Mouse (Mus musculus) macrophage (primary cell): ENCODE data around the gene Bpifb3. TPM values are rescaled to one million over a fixed set of nuclear protein-coding genes. Genes with fewer than 3 reads are reported as not detected.

Experiments used
- H3K27ac ChIP-seq: fragments of 350-480 bp; formaldehyde crosslinking; 2 replicates; pipeline ENCODE4 v1.9.0; 2021
- H3K36me3 ChIP-seq: fragments of 350-480 bp; formaldehyde crosslinking; 2 replicates; pipeline ENCODE4 v1.9.0; 2021; ENCODE audit errors: inconsistent target
- H3K4me3 ChIP-seq: fragments of 350-480 bp; formaldehyde crosslinking; 2 replicates; pipeline ENCODE4 v1.9.0; 2021; ENCODE audit errors: inconsistent target
- H3K79me2 ChIP-seq: fragments of 350-480 bp; formaldehyde crosslinking; 2 replicates; pipeline ENCODE4 v1.9.0; 2021; ENCODE audit errors: inconsistent target
- WGBS: methylation state at CpG from one replicate; pipeline ENCODE4 v1.1.7; 2026; ENCODE audit warnings: inconsistent platforms; ENCODE audit not compliant: missing documents; 5-methylcytosine and 5-hydroxymethylcytosine counted together
- polyA plus RNA-seq: library from polyadenylated mRNA; stranded (reverse); fragments of 250-400 nt; gene quantifications from 3 replicates; pipeline ENCODE4 v1.2.4, GENCODE M21; 2018; ENCODE audit warnings: inconsistent platforms

Bpifb3 gene
- polyA plus RNA-seq, 1 experiment from 2014 or later: not detected

- H3K36me3 ChIP-seq: no peaks in the 10 kb centered on the region
- H3K27ac ChIP-seq: no peak overlapping the region
- 33% methylated on average over 6 of the region's 6 CpGs for WGBS
- no peak overlapping the region for H3K4me3 ChIP-seq
- H3K79me2 ChIP-seq: no peaks in the 10 kb centered on the region
Measured at GRCm38 (mm10) chr2:153952897-153953296, 34.9 kb downstream of the Bpifb3 start.

GRCm38 (mm10) chr2:153953836-153954235, 35.8 kb downstream of the Bpifb3 start:
- no peak overlapping the region for H3K4me3 ChIP-seq
- H3K79me2 ChIP-seq: no peaks in the 10 kb centered on the region
- H3K36me3 ChIP-seq: no peaks in the 10 kb centered on the region
- 5% methylated on average over 6 of the region's 6 CpGs for WGBS
- no peak overlapping the region for H3K27ac ChIP-seq

GRCm38 (mm10) chr2:153962821-153963331, 44.8 kb downstream of the Bpifb3 start:
- no peaks in the 10 kb centered on the region for H3K79me2 ChIP-seq
- WGBS: 71% methylated on average over 4 of the region's 4 CpGs
- no peak overlapping the region for H3K4me3 ChIP-seq
- H3K36me3 ChIP-seq: no peaks in the 10 kb centered on the region
- no peak overlapping the region for H3K27ac ChIP-seq

- Histone ChIP-seq H3K79me2 (no peaks in the 10 kb centered on the region), H3K36me3 (no peaks in the 10 kb centered on the region), H3K27ac (no peak overlapping the region), H3K4me3 (no peak overlapping the region)
- 91% methylated on average over 1 of the region's 1 CpGs for WGBS
Measured at GRCm38 (mm10) chr2:153963334-153963733, 45.3 kb downstream of the Bpifb3 start.

- Histone ChIP-seq H3K4me3 (no peak overlapping the region), H3K36me3 (no peaks in the 10 kb centered on the region), H3K79me2 (no peaks in the 10 kb centered on the region), H3K27ac (no peak overlapping the region)
- 87% methylated on average over 5 of the region's 5 CpGs for WGBS
Measured at GRCm38 (mm10) chr2:153970221-153970620, 52.2 kb downstream of the Bpifb3 start.

- no peaks in the 10 kb centered on the region for H3K79me2 ChIP-seq
- 69% methylated on average over 5 of the region's 5 CpGs for WGBS
- H3K36me3 ChIP-seq: no peaks in the 10 kb centered on the region
- no peak within 1 kb of the TSS for H3K27ac ChIP-seq
- H3K4me3 ChIP-seq: no peak within 1 kb of the TSS
Measured at GRCm38 (mm10) chr2:153974582-153974981, 56.6 kb downstream of the Bpifb3 start, which contains the start of gene Bpifa6. TSS of gene Bpifa6 (plus strand) at chr2:153974945.

Other genes with a start within 250 kb of the Bpifb3 start
- gene Dnmt3c, start 221.6 kb upstream of the Bpifb3 start, polyA plus RNA-seq: 0.06 to 0.09 TPM in 2 of 3 replicates, not detected in the other
- 75.5 to 129 TPM (median 95.7 TPM) in 3 replicates for gene Mapre1, start 177.0 kb upstream of the Bpifb3 start, polyA plus RNA-seq
- 0.14 TPM in 1 of 3 replicates, not detected in the others for gene Efcab8, start 138.3 kb upstream of the Bpifb3 start, polyA plus RNA-seq
- not detected in 3 replicates for gene Sun5, start 47.1 kb upstream of the Bpifb3 start, polyA plus RNA-seq
- gene Bpifb2, start 43.2 kb upstream of the Bpifb3 start, polyA plus RNA-seq: not detected in 3 replicates
- not detected in 3 replicates for gene Bpifb6, start 17.8 kb upstream of the Bpifb3 start, polyA plus RNA-seq
- not detected in 3 replicates for gene Bpifb4, start 20.0 kb downstream of the Bpifb3 start, polyA plus RNA-seq
- gene Bpifa6, start 56.7 kb downstream of the Bpifb3 start, polyA plus RNA-seq: not detected in 3 replicates
- gene Bpifa2, start 90.0 kb downstream of the Bpifb3 start, polyA plus RNA-seq: not detected in 3 replicates
- not detected in 3 replicates for gene Bpifa3, start 212.1 kb downstream of the Bpifb3 start, polyA plus RNA-seq
- gene Bpifa1, start 224.7 kb downstream of the Bpifb3 start, polyA plus RNA-seq: not detected in 3 replicates
- not detected in 3 replicates for gene Bpifa5, start 244.4 kb downstream of the Bpifb3 start, polyA plus RNA-seq